Mouse (Mus musculus) hindbrain, embryonic 11.5 days (tissue): ENCODE results near the gene Tmem11. TPM values are rescaled to one million over a fixed set of nuclear protein-coding genes. Genes with fewer than 3 reads are reported as not detected.

Source experiments
- ATAC-seq: fragments of 200-750 bp; cut with Nextera tagmentation; 2 replicates; pipeline ENCODE4 v1.8.0; 2017; ENCODE audit warnings: mild to moderate bottlenecking, moderate TSS enrichment, moderate library complexity; ENCODE audit not compliant: low FRiP score
- DNase-seq: peaks from one replicate; pipeline ENCODE4 v3.0.0-alpha.2; 2015; ENCODE audit warnings: low spot score
- H3K27ac ChIP-seq: fragments of 300-500 bp; sonication (generic); 2 replicates; pipeline ENCODE4 v1.5.1; 2014; ENCODE audit warnings: mild to moderate bottlenecking, low read depth, low read length
- H3K27me3 ChIP-seq: fragments of 300-500 bp; sonication (generic); 2 replicates; pipeline ENCODE4 v1.6.1; 2014; ENCODE audit warnings: mild to moderate bottlenecking, low read length, moderate library complexity, mixed read lengths; ENCODE audit not compliant: control insufficient read depth, insufficient read depth
- H3K36me3 ChIP-seq: fragments of 300-500 bp; sonication (generic); 2 replicates; pipeline ENCODE4 v1.6.1; 2014; ENCODE audit warnings: mild to moderate bottlenecking, low read length, moderate library complexity, mixed read lengths; ENCODE audit not compliant: control insufficient read depth, insufficient read depth
- H3K4me1 ChIP-seq: fragments of 300-500 bp; sonication (generic); replicated peaks from 2 replicates; pipeline ENCODE4 v1.6.1; 2014; ENCODE audit warnings: low read length, mixed read lengths; ENCODE audit not compliant: control insufficient read depth, insufficient read depth
- H3K4me2 ChIP-seq: fragments of 300-500 bp; sonication (generic); replicated peaks from 2 replicates; pipeline ENCODE4 v1.6.1; 2014; ENCODE audit warnings: mild to moderate bottlenecking, low read depth, low read length
- H3K4me3 ChIP-seq: fragments of 300-500 bp; sonication (generic); 2 replicates; pipeline ENCODE4 v1.5.1; 2014; ENCODE audit warnings: low read depth, low read length
- H3K9ac ChIP-seq: fragments of 300-500 bp; sonication (generic); 2 replicates; pipeline ENCODE4 v1.6.1; 2014; ENCODE audit warnings: low read depth, low read length
- H3K9me3 ChIP-seq: fragments of 300-500 bp; sonication (generic); 2 replicates; pipeline ENCODE4 v1.6.1; 2016; ENCODE audit warnings: low read length; ENCODE audit not compliant: control insufficient read depth
- WGBS: fragments of 180-500 bp; shearing (Covaris S2); extraction: QIAGEN DNeasy Blood & Tissue Kit; methylation state at CpG from one replicate; pipeline ENCODE4 v1.1.7; 2014; 5-methylcytosine and 5-hydroxymethylcytosine counted together
- polyA plus RNA-seq: library from polyadenylated mRNA; unstranded; fragments of >200 nt; fragmentation: Nextera tagmentation; extraction: Ambion mirVana; gene quantifications from 2 replicates; pipeline ENCODE4 v1.2.1, GENCODE M21; 2014

Gene Tmem11
- polyA plus RNA-seq, 1 experiment from 2014 or later, result 62.4 TPM

DNA sequence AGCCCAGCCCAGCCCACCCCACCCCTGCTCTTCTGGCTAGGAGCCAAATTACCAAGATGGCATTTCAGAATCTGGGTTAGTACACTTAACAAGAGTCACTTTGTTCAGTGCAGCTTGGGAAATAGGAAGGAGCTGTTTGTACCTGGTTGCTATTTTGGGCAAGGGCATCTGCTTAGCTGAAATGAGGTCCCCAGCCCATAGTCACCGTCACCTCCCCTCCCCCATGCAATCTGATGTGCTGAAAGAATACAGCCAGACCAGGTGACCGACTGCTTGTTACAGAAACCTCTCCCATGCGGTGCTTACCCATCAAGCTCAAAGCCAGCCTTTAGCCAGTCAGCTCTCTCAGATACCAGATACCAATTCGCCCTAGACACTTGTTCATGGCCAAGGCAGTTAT, 15.9 kb downstream of the Tmem11 start:
- Histone ChIP-seq H3K9ac (no peak overlapping the region), H3K27ac (no peak overlapping the region), H3K4me3 (no peak overlapping the region), H3K4me1 (no peaks in the 10 kb centered on the region), H3K27me3 (no peaks in the 10 kb centered on the region), H3K9me3 (no peaks in the 10 kb centered on the region), H3K36me3 (0 out of 2 replicates have a peak, but pooled peaks cover 5% of the 10 kb centered on the region), H3K4me2 (no peak overlapping the region)
- DNase-seq (no peak), ATAC-seq (no peak)
- WGBS, result 88% methylated on average over 4 of the region's 4 CpGs

DNA sequence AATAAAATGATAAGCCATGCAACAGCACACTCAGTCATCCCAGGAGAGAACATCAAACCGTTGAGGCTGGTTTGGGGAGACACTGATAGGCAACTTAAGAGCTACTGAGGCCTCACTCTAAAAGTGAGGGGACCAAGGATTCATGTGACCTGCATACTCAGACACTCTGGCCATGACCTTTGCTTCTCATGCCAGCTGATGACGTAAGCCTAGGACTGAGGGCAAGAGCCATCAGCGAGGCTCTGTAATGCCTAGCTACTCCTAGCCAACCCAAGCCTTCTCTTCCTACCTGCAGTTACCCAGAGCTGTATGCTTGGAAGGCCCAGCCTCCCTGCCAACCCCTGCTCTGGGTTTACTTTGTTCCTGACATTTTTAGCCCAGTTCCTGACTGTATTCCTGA, 17.1 kb downstream of the Tmem11 start:
- Histone ChIP-seq H3K27me3 (no peaks in the 10 kb centered on the region), H3K27ac (no peak overlapping the region), H3K9ac (no peak overlapping the region), H3K36me3 (0 out of 2 replicates have a peak, but pooled peaks cover 5% of the 10 kb centered on the region), H3K4me3 (no peak overlapping the region), H3K4me1 (no peaks in the 10 kb centered on the region), H3K9me3 (no peaks in the 10 kb centered on the region), H3K4me2 (no peak overlapping the region)
- WGBS, result 94% methylated on average over 3 of the region's 3 CpGs
- DNase-seq (no peak), ATAC-seq (no peak)

DNA sequence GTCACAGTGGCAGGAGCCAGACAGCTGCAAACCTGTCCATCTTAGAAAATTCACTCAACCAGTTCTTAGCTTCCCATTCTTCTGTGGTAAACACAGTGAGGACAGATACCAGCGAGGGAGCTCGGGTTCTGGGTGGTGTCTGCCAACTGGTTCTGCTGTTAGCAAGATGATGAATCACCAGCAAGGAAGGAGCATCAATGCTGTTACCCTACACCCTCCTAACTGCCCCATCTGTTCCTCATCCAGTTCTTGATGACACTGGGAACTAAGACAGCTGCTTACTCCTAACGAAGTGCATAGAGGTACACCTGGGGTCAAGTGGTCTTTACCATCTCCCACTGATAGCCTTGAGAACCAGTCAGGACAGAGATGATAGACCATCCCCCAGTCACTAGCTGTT, 22.5 kb downstream of the Tmem11 start:
- DNase-seq, result no peak
- Histone ChIP-seq H3K27me3 (no peaks in the 10 kb centered on the region), H3K4me2 (no peak overlapping the region), H3K4me3 (no peak overlapping the region), H3K9ac (no peak overlapping the region), H3K4me1 (no peaks in the 10 kb centered on the region), H3K9me3 (no peaks in the 10 kb centered on the region), H3K27ac (no peak overlapping the region), H3K36me3 (peaks cover 2% of the 10 kb centered on the region; the same call in 1 of the 2 replicates)
- WGBS, result 82% methylated on average over 3 of the region's 3 CpGs
- no peak for ATAC-seq

DNA sequence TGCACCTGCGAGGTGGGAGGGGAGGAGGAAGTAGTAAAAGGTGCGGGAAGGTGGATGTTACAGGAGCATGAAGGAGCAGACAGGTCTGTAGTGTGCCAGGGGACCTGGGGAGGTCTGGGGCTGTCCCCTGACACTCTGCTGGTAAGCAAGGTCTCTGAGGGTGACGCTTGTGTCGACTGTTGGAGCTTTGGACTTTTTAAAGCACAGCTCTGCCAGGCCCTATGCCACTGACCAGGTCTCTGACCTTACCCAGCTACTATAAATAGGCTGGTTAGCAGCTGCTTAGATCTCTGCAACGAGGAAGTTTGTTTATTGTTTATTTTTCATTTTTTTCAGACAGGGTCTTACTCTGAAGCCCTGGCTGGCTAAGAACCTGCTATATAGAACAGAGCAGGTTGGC, 33.7 kb downstream of the Tmem11 start:
- WGBS, result 85% methylated on average over 5 of the region's 5 CpGs
- no peak overlapping the region for H3K4me2 ChIP-seq
- no peak for ATAC-seq
- H3K27me3 ChIP-seq, result no peaks in the 10 kb centered on the region
- H3K4me3 ChIP-seq, result no peak overlapping the region
- no peak overlapping the region for H3K9ac ChIP-seq
- H3K4me1 ChIP-seq, result no peaks in the 10 kb centered on the region
- no peaks in the 10 kb centered on the region for H3K9me3 ChIP-seq
- no peak overlapping the region for H3K27ac ChIP-seq
- DNase-seq, result no peak
- no peaks in the 10 kb centered on the region for H3K36me3 ChIP-seq

DNA sequence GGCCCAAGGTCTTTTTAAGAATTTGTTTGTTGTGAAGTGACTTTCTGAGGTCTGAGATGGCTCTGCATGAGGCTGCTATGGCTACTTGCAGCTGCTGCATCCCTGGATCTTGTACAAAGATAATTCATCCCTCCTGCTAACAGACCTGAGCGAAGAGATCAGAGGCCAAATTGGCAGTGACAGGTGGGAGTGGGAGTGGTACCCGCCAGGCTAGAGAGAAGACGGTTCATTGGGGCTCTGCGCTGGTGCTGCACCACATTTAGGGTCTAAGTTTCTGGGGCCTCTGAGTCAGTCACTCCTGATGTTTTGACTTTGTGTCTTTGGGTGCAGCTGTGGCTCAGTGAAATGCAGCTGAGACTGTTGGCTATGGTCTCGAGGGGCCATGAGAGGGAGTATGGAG, 35.7 kb downstream of the Tmem11 start:
- WGBS, result 91% methylated on average over 5 of the region's 5 CpGs
- Histone ChIP-seq H3K9ac (no peak overlapping the region), H3K27ac (no peak overlapping the region), H3K4me1 (no peaks in the 10 kb centered on the region), H3K4me3 (no peak overlapping the region), H3K36me3 (no peaks in the 10 kb centered on the region), H3K4me2 (no peak overlapping the region), H3K9me3 (no peaks in the 10 kb centered on the region), H3K27me3 (no peaks in the 10 kb centered on the region)
- DNase-seq, result no peak
- no peak for ATAC-seq

DNA sequence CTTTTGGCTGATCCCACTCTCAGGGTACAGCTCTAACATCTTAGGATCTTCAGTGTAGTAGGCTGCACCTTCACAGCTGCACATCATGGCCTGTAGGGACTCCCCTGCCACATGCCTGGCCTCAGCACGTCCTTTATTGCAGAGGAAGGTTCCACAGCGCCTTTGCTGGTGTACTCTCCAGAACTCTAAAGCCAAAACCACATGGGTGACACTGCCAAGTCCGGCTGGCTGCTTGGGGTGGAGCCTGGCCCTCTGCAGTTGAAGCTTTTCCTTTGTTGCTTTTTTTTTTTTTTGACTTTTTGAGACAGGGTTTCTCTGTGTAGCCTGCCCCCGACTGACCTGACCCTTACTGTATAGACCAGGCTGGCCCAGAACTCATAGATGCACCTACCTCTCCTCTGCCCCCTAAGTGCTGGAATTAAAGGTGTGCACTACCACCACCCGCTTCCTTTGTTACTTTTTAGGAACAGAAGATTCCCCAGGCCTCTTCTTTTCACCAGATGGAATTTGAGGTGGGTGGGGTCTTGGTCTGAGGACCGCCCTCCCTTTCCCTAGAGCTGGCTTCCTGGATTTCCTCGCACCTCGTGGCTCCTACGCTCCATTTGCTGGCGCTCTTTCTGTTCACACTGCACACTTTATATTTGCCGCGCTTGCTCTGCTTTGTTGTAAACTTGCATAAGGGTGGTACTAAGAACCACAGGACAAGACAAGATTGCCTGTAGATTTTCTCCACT, 37.4 kb downstream of the Tmem11 start:
- 82% methylated on average over 12 of the region's 12 CpGs for WGBS
- DNase-seq (no peak), ATAC-seq (no peak)
- Histone ChIP-seq H3K4me2 (no peak overlapping the region), H3K9me3 (no peaks in the 10 kb centered on the region), H3K9ac (no peak overlapping the region), H3K4me3 (no peak overlapping the region), H3K27me3 (no peaks in the 10 kb centered on the region), H3K36me3 (no peaks in the 10 kb centered on the region), H3K27ac (no peak overlapping the region), H3K4me1 (no peaks in the 10 kb centered on the region)

DNA sequence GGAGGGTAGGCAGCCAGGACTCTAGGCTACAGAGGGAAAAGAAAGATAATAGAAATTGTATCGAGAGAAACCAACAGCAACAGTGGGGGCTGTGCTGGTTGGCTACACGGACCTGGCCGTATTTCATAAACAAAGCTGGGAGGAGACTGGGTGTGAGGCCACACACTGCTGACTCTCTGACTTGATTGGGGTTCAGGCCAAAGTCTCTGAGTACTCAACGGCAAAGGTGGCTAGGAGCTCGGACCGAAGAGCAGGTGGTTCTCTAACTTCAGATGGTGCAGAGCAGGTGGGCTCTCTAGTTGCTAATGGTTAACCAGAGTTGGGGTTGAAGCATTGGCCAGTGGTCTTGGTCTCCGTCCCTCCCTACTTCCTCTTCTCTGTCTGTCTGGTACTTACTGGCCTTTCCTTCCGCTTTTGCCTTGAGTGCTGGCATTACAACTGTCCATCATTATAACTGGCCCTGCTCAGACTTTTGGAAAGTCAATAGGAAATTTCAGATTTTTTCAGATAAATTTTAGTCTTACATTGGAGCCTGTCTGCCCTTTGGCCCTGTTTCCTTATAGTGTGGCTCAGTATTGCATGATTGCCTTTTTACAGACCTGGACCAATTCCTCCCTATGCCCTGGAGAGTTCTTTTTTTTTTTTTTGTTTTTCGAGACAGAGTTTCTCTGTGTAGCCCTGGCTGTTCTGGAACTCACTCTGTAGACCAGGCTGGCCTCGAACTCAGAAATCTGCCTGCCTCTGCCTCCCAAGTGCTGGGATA, 41.2 kb downstream of the Tmem11 start:
- Histone ChIP-seq H3K27me3 (no peaks in the 10 kb centered on the region), H3K9me3 (no peaks in the 10 kb centered on the region), H3K36me3 (no peaks in the 10 kb centered on the region), H3K9ac (no peak overlapping the region), H3K4me3 (no peak overlapping the region), H3K27ac (no peak overlapping the region), H3K4me2 (no peak overlapping the region), H3K4me1 (no peaks in the 10 kb centered on the region)
- no peak for ATAC-seq
- no peak for DNase-seq
- 96% methylated on average over 10 of the region's 10 CpGs for WGBS

DNA sequence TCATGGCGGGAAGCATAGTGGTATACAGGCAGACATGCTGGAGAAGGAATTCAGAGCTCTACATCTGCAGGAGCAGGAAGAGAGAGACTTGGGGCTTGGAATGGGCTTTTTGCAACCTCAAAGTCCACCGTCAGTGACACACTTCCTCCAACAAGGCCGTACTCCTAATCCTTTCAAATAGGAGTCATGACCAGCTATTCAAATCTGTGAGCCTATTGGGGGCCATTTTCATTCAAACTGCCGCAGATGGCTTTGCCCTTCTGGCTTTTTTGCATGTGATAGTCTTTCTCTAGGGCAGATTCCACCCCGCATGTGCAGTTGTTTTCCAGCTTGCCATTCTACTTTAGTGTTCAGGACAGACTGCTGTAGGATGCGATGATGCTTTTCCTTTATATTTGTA, 42.2 kb downstream of the Tmem11 start:
- H3K36me3 ChIP-seq, result no peaks in the 10 kb centered on the region
- DNase-seq (no peak), ATAC-seq (no peak)
- no peak overlapping the region for H3K27ac ChIP-seq
- WGBS, result 91% methylated on average over 6 of the region's 6 CpGs
- no peak overlapping the region for H3K4me2 ChIP-seq
- H3K4me3 ChIP-seq, result no peak overlapping the region
- H3K27me3 ChIP-seq, result no peaks in the 10 kb centered on the region
- H3K9me3 ChIP-seq, result no peaks in the 10 kb centered on the region
- no peak overlapping the region for H3K9ac ChIP-seq
- H3K4me1 ChIP-seq, result no peaks in the 10 kb centered on the region
